Mouse (Mus musculus): ENCODE results near the gene Wnt9a. TPM values are rescaled to one million over a fixed set of nuclear protein-coding genes. Genes with fewer than 3 reads are reported as not detected.
"Not testable (repeated sequence)": the region's sequence is repeated elsewhere in the genome, so short reads cannot be mapped to it uniquely, and the experiment has no call there.

The Wnt9a gene
- polyA plus RNA-seq, 1 experiment from 2014 or later = 6.0 TPM

DNA sequence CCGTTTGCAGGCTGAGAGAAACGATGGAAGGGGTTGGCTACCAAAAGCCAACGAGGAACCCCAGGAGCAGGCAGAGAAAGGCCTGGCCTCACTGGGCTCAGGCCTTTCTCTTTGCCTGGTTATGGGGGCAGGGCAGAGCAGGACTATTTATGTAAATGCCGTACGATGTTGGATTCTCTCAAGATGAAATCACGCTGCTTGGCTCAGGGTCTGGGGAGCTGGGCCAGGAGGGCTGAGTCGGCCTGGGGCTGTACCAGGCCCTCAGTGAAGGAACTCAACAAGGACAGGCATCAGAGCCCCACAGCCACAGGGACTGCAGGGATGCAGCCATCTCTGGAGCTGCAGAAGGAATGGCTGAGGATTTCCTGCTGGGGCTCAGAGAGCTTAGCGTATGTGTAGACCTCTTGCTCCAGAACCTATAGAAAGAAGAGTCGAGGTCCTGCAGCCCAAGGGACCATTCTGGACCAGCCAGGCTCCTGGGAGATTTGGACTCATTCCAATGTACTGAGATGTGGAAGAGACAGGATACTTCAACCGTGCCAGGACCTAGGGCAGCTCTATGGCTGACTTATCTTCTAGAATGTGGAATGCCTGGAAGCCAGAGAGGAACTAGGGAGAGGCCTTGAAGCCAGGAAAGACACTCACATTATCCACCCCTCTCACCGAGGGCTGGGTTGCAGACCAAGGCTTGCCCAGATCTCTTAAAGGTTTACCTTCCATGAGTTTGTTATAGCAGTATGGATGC, 39.6 kb downstream of the Wnt9a start:
- Histone ChIP-seq H3K9me3 (no peaks in the 10 kb centered on the region), H3K27ac (no peak overlapping the region), H3K4me1 (replicated peaks) (no peaks in the 10 kb centered on the region), H3K36me3 (no peaks in the 10 kb centered on the region), H3K9ac (replicated peaks) (no peak overlapping the region), H3K4me2 (replicated peaks) (no peak overlapping the region), H3K4me3 (replicated peaks) (no peak overlapping the region), H3K27me3 (no peaks in the 10 kb centered on the region)
- no peak for ATAC-seq
- 78% methylated on average over 11 of the region's 11 CpGs for WGBS

DNA sequence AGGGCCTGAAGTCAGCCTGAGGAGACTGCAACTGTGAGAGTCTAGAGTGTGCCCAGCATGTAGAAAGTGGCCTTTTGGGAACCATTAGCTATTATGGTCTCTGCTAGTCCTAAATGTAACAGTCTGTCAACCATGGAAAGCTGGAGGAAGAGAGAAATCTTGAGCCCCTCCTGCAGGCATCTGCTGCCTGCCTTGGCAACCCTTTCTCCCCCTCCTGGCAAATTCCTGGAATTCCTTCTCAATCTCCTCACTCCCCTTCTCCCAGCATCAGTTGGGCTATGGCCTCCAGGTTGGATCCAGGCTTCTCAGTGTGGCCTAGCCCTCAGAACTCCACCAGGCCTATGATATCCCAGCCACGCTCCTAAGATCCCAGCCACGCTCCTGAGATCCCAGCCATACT, 43.6 kb downstream of the Wnt9a start:
- no peak overlapping the region for H3K4me2 ChIP-seq (replicated peaks)
- H3K27me3 ChIP-seq = no peaks in the 10 kb centered on the region
- no peak for ATAC-seq
- H3K36me3 ChIP-seq = no peaks in the 10 kb centered on the region
- no peaks in the 10 kb centered on the region for H3K9me3 ChIP-seq
- H3K4me1 ChIP-seq (replicated peaks) = no peaks in the 10 kb centered on the region
- H3K9ac ChIP-seq (replicated peaks) = no peak overlapping the region
- no peak overlapping the region for H3K27ac ChIP-seq
- H3K4me3 ChIP-seq (replicated peaks) = no peak overlapping the region
- WGBS = 75% methylated on average over 2 of the region's 2 CpGs

GRCm38 (mm10) chr11:59354793-59355192, 48.1 kb downstream of the Wnt9a start:
- Histone ChIP-seq H3K27me3 (no peaks in the 10 kb centered on the region), H3K9me3 (no peaks in the 10 kb centered on the region), H3K9ac (replicated peaks) (no peak overlapping the region), H3K27ac (no peak overlapping the region), H3K36me3 (no peaks in the 10 kb centered on the region), H3K4me3 (replicated peaks) (no peak overlapping the region), H3K4me2 (replicated peaks) (no peak overlapping the region), H3K4me1 (replicated peaks) (no peaks in the 10 kb centered on the region)
- WGBS = 88% methylated on average over 4 of the region's 4 CpGs
- no peak for ATAC-seq

- Histone ChIP-seq H3K27ac (no peak overlapping the region), H3K9ac (replicated peaks) (no peak overlapping the region), H3K4me1 (replicated peaks) (no peaks in the 10 kb centered on the region), H3K4me3 (replicated peaks) (no peak overlapping the region), H3K9me3 (no peaks in the 10 kb centered on the region), H3K27me3 (no peaks in the 10 kb centered on the region), H3K36me3 (no peaks in the 10 kb centered on the region), H3K4me2 (replicated peaks) (no peak overlapping the region)
- no peak for ATAC-seq
- 75% methylated on average over 11 of the region's 11 CpGs for WGBS
Observed at GRCm38 (mm10) chr11:59356874-59357289, 50.2 kb downstream of the Wnt9a start.

- no peak overlapping the region for H3K9ac ChIP-seq (replicated peaks)
- no peak overlapping the region for H3K27ac ChIP-seq
- 0 out of 2 replicates have a peak, but pooled peaks cover 3% of the 10 kb centered on the region for H3K27me3 ChIP-seq
- H3K36me3 ChIP-seq = no peaks in the 10 kb centered on the region
- ATAC-seq = no peak
- H3K4me1 ChIP-seq (replicated peaks) = peaks cover 9% of the 10 kb centered on the region; the same call in 1 of the 2 replicates
- 88% methylated on average over 9 of the region's 9 CpGs for WGBS
- H3K4me2 ChIP-seq (replicated peaks) = no peak overlapping the region
- H3K4me3 ChIP-seq (replicated peaks) = no peak overlapping the region
- H3K9me3 ChIP-seq = no peaks in the 10 kb centered on the region
Observed at GRCm38 (mm10) chr11:59361291-59361690, 54.6 kb downstream of the Wnt9a start.

DNA sequence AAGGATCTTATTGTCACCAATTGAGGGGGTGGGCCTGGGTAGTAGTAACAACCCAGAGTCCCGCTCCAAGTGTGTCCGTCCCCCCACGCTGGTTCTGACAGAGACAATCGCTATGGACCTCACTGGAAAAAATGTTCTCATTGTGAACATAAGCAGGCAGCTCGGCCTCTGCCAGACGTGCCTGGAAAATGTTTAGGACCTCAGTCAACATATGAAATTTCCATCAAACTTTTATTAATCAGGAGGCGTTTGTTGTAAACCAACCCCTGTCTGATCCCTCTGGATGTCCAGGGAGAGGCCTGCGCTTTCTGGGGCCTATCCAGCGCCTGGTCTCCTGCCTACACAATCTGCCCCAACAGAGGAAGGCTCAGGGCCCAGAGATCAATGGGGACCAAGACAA, 57.3 kb downstream of the Wnt9a start:
- ATAC-seq = no peak
- no peaks in the 10 kb centered on the region for H3K9me3 ChIP-seq
- WGBS = 90% methylated on average over 9 of the region's 9 CpGs
- H3K36me3 ChIP-seq = no peaks in the 10 kb centered on the region
- H3K4me1 ChIP-seq (replicated peaks) = peaks cover 11% of the 10 kb centered on the region; the same call in 1 of the 2 replicates
- H3K27ac ChIP-seq = no peak overlapping the region
- 0 out of 2 replicates have a peak, but pooled peaks cover 3% of the 10 kb centered on the region for H3K27me3 ChIP-seq
- no peak overlapping the region for H3K4me3 ChIP-seq (replicated peaks)
- H3K9ac ChIP-seq (replicated peaks) = no peak overlapping the region
- no peak overlapping the region for H3K4me2 ChIP-seq (replicated peaks)

- 48% methylated on average over 3 of the region's 3 CpGs for WGBS
- no peaks in the 10 kb centered on the region for H3K9me3 ChIP-seq
- peaks cover 3% of the 10 kb centered on the region; the same call in 1 of the 2 replicates for H3K27me3 ChIP-seq
- no peak overlapping the region for H3K9ac ChIP-seq (replicated peaks)
- H3K36me3 ChIP-seq = no peaks in the 10 kb centered on the region
- no peak overlapping the region for H3K4me2 ChIP-seq (replicated peaks)
- H3K27ac ChIP-seq = no peak overlapping the region
- peaks cover 11% of the 10 kb centered on the region; the same call in 1 of the 2 replicates for H3K4me1 ChIP-seq (replicated peaks)
- ATAC-seq = no peak
- H3K4me3 ChIP-seq (replicated peaks) = no peak overlapping the region
Observed at GRCm38 (mm10) chr11:59364417-59364816, 57.7 kb downstream of the Wnt9a start.

DNA sequence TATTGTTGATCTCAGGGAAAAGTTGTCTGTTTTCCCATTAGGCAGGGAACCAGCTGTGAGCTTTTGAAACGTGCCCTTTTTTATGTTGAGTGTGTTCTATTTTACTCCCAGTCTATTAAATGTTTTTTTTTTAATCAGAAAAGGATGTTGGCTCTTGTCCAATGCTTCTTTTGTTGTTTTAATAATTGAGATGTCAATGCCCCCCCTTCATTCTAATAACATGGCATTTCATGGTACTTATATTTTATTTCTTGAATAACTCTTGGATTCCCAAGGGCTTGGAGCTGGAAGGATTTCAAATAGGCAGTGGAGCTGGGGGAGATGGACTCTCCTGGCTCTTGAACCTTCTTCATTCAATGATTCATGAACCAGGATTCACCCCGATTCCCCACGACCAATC, 59.3 kb downstream of the Wnt9a start:
- H3K27me3 ChIP-seq = peaks cover 3% of the 10 kb centered on the region; the same call in 1 of the 2 replicates
- H3K9me3 ChIP-seq = no peaks in the 10 kb centered on the region
- no peaks in the 10 kb centered on the region for H3K36me3 ChIP-seq
- H3K9ac ChIP-seq (replicated peaks) = no peak overlapping the region
- H3K27ac ChIP-seq = no peak overlapping the region
- WGBS = 55% methylated on average over 3 of the region's 3 CpGs
- ATAC-seq = no peak
- H3K4me2 ChIP-seq (replicated peaks) = no peak overlapping the region
- no peak overlapping the region for H3K4me3 ChIP-seq (replicated peaks)
- H3K4me1 ChIP-seq (replicated peaks) = peaks cover 11% of the 10 kb centered on the region; the same call in 1 of the 2 replicates

- H3K4me3 ChIP-seq (replicated peaks) = no peak overlapping the region
- no peaks in the 10 kb centered on the region for H3K36me3 ChIP-seq
- no peaks in the 10 kb centered on the region for H3K9me3 ChIP-seq
- peaks cover 3% of the 10 kb centered on the region; the same call in 1 of the 2 replicates for H3K27me3 ChIP-seq
- H3K9ac ChIP-seq (replicated peaks) = no peak overlapping the region
- peaks cover 11% of the 10 kb centered on the region; the same call in 1 of the 2 replicates for H3K4me1 ChIP-seq (replicated peaks)
- no peak for ATAC-seq
- H3K27ac ChIP-seq = no peak overlapping the region
- 28% methylated on average over 3 of the region's 3 CpGs for WGBS
- no peak overlapping the region for H3K4me2 ChIP-seq (replicated peaks)
Observed at GRCm38 (mm10) chr11:59366633-59367032, 59.9 kb downstream of the Wnt9a start.

GRCm38 (mm10) chr11:59367955-59368354, 61.2 kb downstream of the Wnt9a start:
- H3K9me3 ChIP-seq, H3K36me3 ChIP-seq: not testable (repeated sequence)
- whole genome bisulfite sequencing = 87% methylated on average over 4 of the region's 4 CpGs

DNA sequence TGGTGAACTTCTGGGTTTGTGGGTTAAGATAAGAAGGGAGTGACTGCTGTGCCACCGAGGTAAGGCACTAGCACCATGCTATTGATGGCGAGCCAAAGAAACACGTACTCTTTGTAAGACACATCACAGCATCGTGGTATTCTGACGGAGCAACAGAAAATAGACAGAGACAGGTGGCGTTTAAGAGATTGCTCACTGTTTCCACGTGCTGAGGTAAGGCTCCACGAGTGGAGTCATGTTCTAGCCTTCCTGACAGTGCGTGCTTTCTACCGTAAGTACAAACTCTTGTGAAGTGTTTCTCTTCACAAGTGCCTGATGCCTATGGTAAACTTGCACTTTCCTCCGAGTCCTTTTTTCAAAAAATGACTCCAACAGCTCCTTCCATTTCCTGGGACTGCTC, 63.1 kb downstream of the Wnt9a start:
- 87% methylated on average over 11 of the region's 11 CpGs for WGBS
- no peak overlapping the region for H3K27ac ChIP-seq
- H3K4me2 ChIP-seq (replicated peaks) = no peak overlapping the region
- no peaks in the 10 kb centered on the region for H3K36me3 ChIP-seq
- no peaks in the 10 kb centered on the region for H3K9me3 ChIP-seq
- H3K4me3 ChIP-seq (replicated peaks) = no peak overlapping the region
- ATAC-seq = no peak
- H3K4me1 ChIP-seq (replicated peaks) = peaks cover 11% of the 10 kb centered on the region; the same call in 1 of the 2 replicates
- H3K27me3 ChIP-seq = no peaks in the 10 kb centered on the region; the same call in 1 of the 2 replicates
- no peak overlapping the region for H3K9ac ChIP-seq (replicated peaks)

More at GRCm38 (mm10) chr11:59367955-59368354, 61.2 kb downstream of the Wnt9a start:
- ATAC-seq; H3K4me3 ChIP-seq (replicated peaks); H3K9ac ChIP-seq (replicated peaks); H3K27ac ChIP-seq; H3K27me3 ChIP-seq; H3K4me2 ChIP-seq (replicated peaks): not testable (repeated sequence)
- peaks cover 11% of the 10 kb centered on the region; the same call in 1 of the 2 replicates for H3K4me1 ChIP-seq (replicated peaks)

GRCm38 (mm10) chr11:59375475-59375874, 68.7 kb downstream of the Wnt9a start, which contains the start of gene Prss38:
Gene Prss38 (minus strand): TSS chr11:59375657.
- Histone ChIP-seq H3K27ac (no peak within 1 kb of the TSS), H3K4me3 (replicated peaks) (no peak within 1 kb of the TSS), H3K4me1 (replicated peaks) (no peaks in the 10 kb centered on the region), H3K27me3 (no peaks in the 10 kb centered on the region), H3K36me3 (no peaks in the 10 kb centered on the region), H3K9me3 (no peaks in the 10 kb centered on the region), H3K9ac (replicated peaks) (no peak within 1 kb of the TSS), H3K4me2 (replicated peaks) (no peak within 1 kb of the TSS)
- WGBS = 82% methylated on average over 16 of the region's 16 CpGs
- ATAC-seq = no peak
